Mouse (Mus musculus) lung, postnatal 0 days (tissue): ENCODE results near the gene AI854703.

Source experiments
- CTCF ChIP-seq: IDR thresholded peaks from 2 replicates; pipeline ENCODE4 v1.5.1; 2016; ENCODE audit warnings: antibody characterized with exemption, mild to moderate bottlenecking
- EP300 ChIP-seq: IDR thresholded peaks from 2 replicates; pipeline ENCODE4 v1.6.1; 2016; ENCODE audit warnings: antibody characterized with exemption, mild to moderate bottlenecking, control low read depth

- TF ChIP-seq CTCF (no peak), EP300 (no peak)
Observed at GRCm38 (mm10) chr6:48678391-48678790, 51.8 kb downstream of the AI854703 start.
